Mouse (Mus musculus): ENCODE measurements around the gene Akt3.
A peak's percentile ranks its signal among the peaks of the same experiment; 100 is the strongest.

Gene Akt3

GRCm38 (mm10) chr1:177007405-177007804, 250.6 kb downstream of the Akt3 start:
- no peak for DNase-seq

GRCm38 (mm10) chr1:177004041-177004741, 253.8 kb downstream of the Akt3 start:
- peak in 1 of 2 experiments; percentile 53 for DNase-seq

- no peak for DNase-seq
These were observed 255.1 kb downstream of the Akt3 start for GRCm38 (mm10) chr1:177002951-177003350.

GRCm38 (mm10) chr1:176999011-176999410, 259.0 kb downstream of the Akt3 start:
- DNase-seq = peak in 1 of 2 experiments; percentile 66

GRCm38 (mm10) chr1:176997711-176998689, 260.0 kb downstream of the Akt3 start:
- DNase-seq = peak; percentile 62 to 65

- DNase-seq = no peak
These were observed 260.7 kb downstream of the Akt3 start for GRCm38 (mm10) chr1:176997254-176997653.

- DNase-seq = peak; percentile 52 to 66
These were observed 261.3 kb downstream of the Akt3 start for GRCm38 (mm10) chr1:176996630-176997201.

- no peak for DNase-seq
These were observed 261.8 kb downstream of the Akt3 start for GRCm38 (mm10) chr1:176996166-176996565.

GRCm38 (mm10) chr1:176995419-176995775, 262.6 kb downstream of the Akt3 start:
- no peak for DNase-seq

GRCm38 (mm10) chr1:176994707-176995418, 263.1 kb downstream of the Akt3 start:
- no peak for DNase-seq

GRCm38 (mm10) chr1:176994087-176994486, 263.9 kb downstream of the Akt3 start:
- DNase-seq = no peak

- no peak for DNase-seq
These were observed 264.6 kb downstream of the Akt3 start for GRCm38 (mm10) chr1:176993141-176994010.

- DNase-seq = no peak
These were observed 265.5 kb downstream of the Akt3 start for GRCm38 (mm10) chr1:176992517-176992916.

- no peak for DNase-seq
These were observed 266.5 kb downstream of the Akt3 start for GRCm38 (mm10) chr1:176991473-176991872.

- DNase-seq = no peak
These were observed 270.8 kb downstream of the Akt3 start for GRCm38 (mm10) chr1:176986990-176987740.

- no peak for DNase-seq
These were observed 271.7 kb downstream of the Akt3 start for GRCm38 (mm10) chr1:176986275-176986674.

- no peak for DNase-seq
These were observed 272.3 kb downstream of the Akt3 start for GRCm38 (mm10) chr1:176985691-176986090.

- DNase-seq = no peak
These were observed 275.3 kb downstream of the Akt3 start for GRCm38 (mm10) chr1:176982671-176983070.

GRCm38 (mm10) chr1:176981511-176981910, 276.5 kb downstream of the Akt3 start:
- DNase-seq = no peak

GRCm38 (mm10) chr1:176980801-176981400, 277.1 kb downstream of the Akt3 start:
- no peak for DNase-seq

- no peak for DNase-seq
These were observed 277.9 kb downstream of the Akt3 start for GRCm38 (mm10) chr1:176980140-176980539.

All from cerebellum, postnatal 25 days (tissue).